Mouse (Mus musculus): Measurements from ENCODE around the gene Xpnpep1. TPM values are rescaled to one million over a fixed set of nuclear protein-coding genes. Genes with fewer than 3 reads are reported as not detected.

Xpnpep1 gene
- total RNA-seq, 1 experiment, result 190 TPM

DNA sequence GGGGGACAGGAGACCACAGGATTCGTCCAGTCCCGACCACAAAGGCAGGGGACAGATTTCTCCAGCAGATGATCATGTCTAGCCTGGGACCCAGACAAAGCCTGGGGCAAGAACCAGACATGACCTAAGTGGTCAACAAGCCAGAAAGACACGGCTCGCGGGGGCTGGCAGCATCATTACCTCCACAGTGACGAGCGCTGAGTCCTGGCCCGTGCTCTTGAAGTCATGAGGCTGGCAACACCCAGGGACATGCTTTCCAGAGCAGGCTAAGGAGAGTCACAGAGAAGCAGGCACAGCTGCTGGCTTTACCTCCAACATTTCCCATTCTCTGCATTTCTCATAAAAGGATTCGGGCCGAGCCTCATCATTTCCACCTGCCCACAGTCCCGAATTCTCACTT, 22.8 kb downstream of the Xpnpep1 start:
- H3K9ac ChIP-seq (ENCODE audit: insufficient read depth, low read depth, low read length, poor library complexity, severe bottlenecking), result no peak overlapping the region
- no peak overlapping the region for H3K27ac ChIP-seq (ENCODE audit: insufficient read depth, low read depth, low read length, poor library complexity, severe bottlenecking)
- H3K4me1 ChIP-seq (ENCODE audit: control insufficient read depth in 2 of 2, insufficient read depth in 2 of 2, low read length in 2 of 2, poor library complexity in 1 of 2), result peaks cover 9 to 27% of the 10 kb centered on the region in 2 experiments
- no peak overlapping the region for H3K4me3 ChIP-seq (ENCODE audit: insufficient read depth in 1 of 2, low read depth in 1 of 2, low read length in 2 of 2, poor library complexity in 1 of 2, severe bottlenecking in 1 of 2)
- no peak for DNase-seq (ENCODE audit: low read depth, low spot score)
- H3K9me3 ChIP-seq (ENCODE audit: control insufficient read depth, insufficient read depth, low read depth, low read length), result no peaks in the 10 kb centered on the region
- in situ Hi-C loops (cut with MboI; ENCODE audit: low sequenced_read_pairs in 2 of 2, unreplicated experiment in 2 of 2), result no loop called here
- H3K36me3 ChIP-seq (ENCODE audit: control insufficient read depth, insufficient read depth, low read length, poor library complexity, severe bottlenecking), result peaks cover 11% of the 10 kb centered on the region; the same call in 1 of the 2 replicates
- TF ChIP-seq MAFK (IDR thresholded peaks at IDR 0.05; ENCODE audit: insufficient read depth, low read depth, low read length), result no peak
- no peak for TF ChIP-seq HCFC1 (IDR thresholded peaks at IDR 0.05; ENCODE audit: borderline replicate concordance, insufficient read depth, low read length)

DNA sequence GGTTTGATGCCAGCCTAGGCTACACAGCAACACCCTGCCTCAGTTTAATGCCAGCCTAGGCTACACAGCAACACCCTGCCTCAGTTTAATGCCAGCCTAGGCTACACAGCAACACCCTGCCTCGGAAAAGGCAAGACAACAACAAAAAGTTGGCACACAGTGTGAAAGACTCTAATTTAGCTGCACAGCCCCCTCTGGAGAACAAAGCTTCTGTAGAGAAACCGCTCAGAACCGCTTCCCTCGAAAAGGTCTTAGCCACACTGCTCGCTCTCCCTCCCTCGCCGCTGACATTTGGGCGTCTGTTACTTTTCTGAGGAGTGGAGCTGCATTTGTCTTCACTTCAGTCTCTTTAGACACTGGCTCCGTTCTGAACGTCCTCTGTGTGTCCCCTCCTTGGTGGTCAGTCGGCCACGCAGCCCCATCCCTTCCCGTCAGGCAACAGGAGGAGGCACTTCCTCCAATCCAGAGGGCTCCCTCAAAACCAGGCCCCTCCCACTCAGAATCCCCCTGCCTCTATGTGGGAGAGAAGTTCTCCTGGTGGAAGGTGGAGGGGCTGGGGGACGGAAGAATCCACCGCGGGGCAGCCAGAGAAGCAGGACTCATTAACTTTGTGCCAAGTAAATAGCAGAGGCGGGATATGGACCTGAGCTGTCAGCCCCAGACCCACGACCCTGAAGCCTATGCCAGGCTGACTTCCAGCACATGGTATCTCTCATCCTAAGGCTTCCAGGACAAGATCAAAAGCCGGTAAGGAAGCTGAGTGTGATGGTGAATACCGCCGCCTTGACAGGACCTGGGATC, 24.9 kb downstream of the Xpnpep1 start:
- H3K9me3 ChIP-seq (ENCODE audit: control insufficient read depth, insufficient read depth, low read depth, low read length), result no peaks in the 10 kb centered on the region
- no peak overlapping the region for H3K4me3 ChIP-seq (ENCODE audit: insufficient read depth in 1 of 2, low read depth in 1 of 2, low read length in 2 of 2, poor library complexity in 1 of 2, severe bottlenecking in 1 of 2)
- in situ Hi-C loops (cut with MboI; ENCODE audit: low sequenced_read_pairs in 2 of 2, unreplicated experiment in 2 of 2), result no loop called here
- DNase-seq (ENCODE audit: low read depth, low spot score), result no peak
- H3K27ac ChIP-seq (ENCODE audit: insufficient read depth, low read depth, low read length, poor library complexity, severe bottlenecking), result no peak overlapping the region
- TF ChIP-seq CHD2 (IDR thresholded peaks at IDR 0.05; ENCODE audit: low read depth, low read length) (no peak), MAFK (IDR thresholded peaks at IDR 0.05; ENCODE audit: insufficient read depth, low read depth, low read length) (no peak), ZNF384 (IDR thresholded peaks at IDR 0.05; ENCODE audit: low read depth, low read length) (no peak), HCFC1 (IDR thresholded peaks at IDR 0.05; ENCODE audit: borderline replicate concordance, insufficient read depth, low read length) (no peak), ZC3H11A (IDR thresholded peaks at IDR 0.05; ENCODE audit: borderline replicate concordance, low read depth, low read length) (no peak)
- H3K36me3 ChIP-seq (ENCODE audit: control insufficient read depth, insufficient read depth, low read length, poor library complexity, severe bottlenecking), result peaks cover 25% of the 10 kb centered on the region
- 0 out of 2 replicates have a peak overlapping the region, but pooled peaks have one; percentile 7 for H3K9ac ChIP-seq (ENCODE audit: insufficient read depth, low read depth, low read length, poor library complexity, severe bottlenecking)
- H3K4me1 ChIP-seq (ENCODE audit: control insufficient read depth in 2 of 2, insufficient read depth in 2 of 2, low read length in 2 of 2, poor library complexity in 1 of 2), result peaks cover 0 to 22% of the 10 kb centered on the region in 2 experiments; a peak in 3 of 4 replicates

DNA sequence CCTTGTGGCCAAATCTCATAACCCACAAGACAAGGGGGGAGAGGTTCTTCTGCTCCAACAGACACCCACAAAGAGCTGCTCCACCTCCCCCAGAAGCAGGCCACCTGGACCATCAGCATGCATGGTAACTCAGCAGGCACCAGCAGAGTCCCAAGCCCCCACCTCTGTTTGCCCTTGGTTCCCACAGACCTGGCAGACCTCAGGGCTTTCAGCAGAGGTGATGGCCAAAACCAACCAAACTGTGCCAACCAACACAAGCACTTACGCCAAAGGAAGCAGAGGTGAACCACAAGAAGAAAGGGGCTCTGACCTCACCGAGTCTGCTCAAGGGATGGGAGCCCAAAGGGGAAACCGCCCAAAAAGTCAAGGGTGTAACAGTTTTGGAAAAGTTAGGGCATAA, 26.3 kb downstream of the Xpnpep1 start:
- Histone ChIP-seq H3K9ac (ENCODE audit: insufficient read depth, low read depth, low read length, poor library complexity, severe bottlenecking) (no peak overlapping the region), H3K4me3 (ENCODE audit: insufficient read depth in 1 of 2, low read depth in 1 of 2, low read length in 2 of 2, poor library complexity in 1 of 2, severe bottlenecking in 1 of 2) (no peak overlapping the region), H3K36me3 (ENCODE audit: control insufficient read depth, insufficient read depth, low read length, poor library complexity, severe bottlenecking) (peaks cover 30% of the 10 kb centered on the region), H3K27ac (ENCODE audit: insufficient read depth, low read depth, low read length, poor library complexity, severe bottlenecking) (no peak overlapping the region), H3K9me3 (ENCODE audit: control insufficient read depth, insufficient read depth, low read depth, low read length) (no peaks in the 10 kb centered on the region), H3K4me1 (ENCODE audit: control insufficient read depth in 2 of 2, insufficient read depth in 2 of 2, low read length in 2 of 2, poor library complexity in 1 of 2) (peaks cover 0 to 13% of the 10 kb centered on the region in 2 experiments; a peak in 3 of 4 replicates)
- DNase-seq (ENCODE audit: low read depth, low spot score), result no peak
- TF ChIP-seq HCFC1 (IDR thresholded peaks at IDR 0.05; ENCODE audit: borderline replicate concordance, insufficient read depth, low read length), result no peak
- no peak for TF ChIP-seq ZNF384 (IDR thresholded peaks at IDR 0.05; ENCODE audit: low read depth, low read length)
- TF ChIP-seq MAFK (IDR thresholded peaks at IDR 0.05; ENCODE audit: insufficient read depth, low read depth, low read length), result no peak
- TF ChIP-seq CHD2 (IDR thresholded peaks at IDR 0.05; ENCODE audit: low read depth, low read length), result no peak
- no peak for TF ChIP-seq ZC3H11A (IDR thresholded peaks at IDR 0.05; ENCODE audit: borderline replicate concordance, low read depth, low read length)
- in situ Hi-C loops (cut with MboI; ENCODE audit: low sequenced_read_pairs in 2 of 2, unreplicated experiment in 2 of 2), result no loop called here

DNA sequence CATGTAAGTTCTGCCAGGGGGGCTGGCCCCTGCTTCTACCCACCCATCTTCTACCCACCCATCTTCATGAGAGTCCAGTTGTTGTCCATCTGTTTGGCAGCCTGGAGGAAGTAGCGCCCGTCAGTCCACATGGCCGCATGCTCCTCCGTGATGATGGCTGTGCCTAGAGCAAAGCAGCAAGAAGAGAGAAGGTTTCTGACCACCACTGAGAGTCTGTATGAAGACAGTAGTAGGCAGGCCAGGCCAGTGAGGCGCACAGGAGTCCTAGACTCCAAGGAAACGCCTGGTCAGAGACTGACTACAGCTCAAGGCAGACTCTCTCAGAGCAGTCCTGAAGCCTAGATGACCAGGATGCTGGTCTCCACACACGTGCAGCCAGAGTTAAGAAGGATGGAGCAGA, 26.7 kb downstream of the Xpnpep1 start:
- TF ChIP-seq ZC3H11A (IDR thresholded peaks at IDR 0.05; ENCODE audit: borderline replicate concordance, low read depth, low read length) (no peak), MAFK (IDR thresholded peaks at IDR 0.05; ENCODE audit: insufficient read depth, low read depth, low read length) (no peak), CHD2 (IDR thresholded peaks at IDR 0.05; ENCODE audit: low read depth, low read length) (no peak), ZNF384 (IDR thresholded peaks at IDR 0.05; ENCODE audit: low read depth, low read length) (no peak), HCFC1 (IDR thresholded peaks at IDR 0.05; ENCODE audit: borderline replicate concordance, insufficient read depth, low read length) (no peak)
- no peak for DNase-seq (ENCODE audit: low read depth, low spot score)
- H3K4me3 ChIP-seq (ENCODE audit: insufficient read depth in 1 of 2, low read depth in 1 of 2, low read length in 2 of 2, poor library complexity in 1 of 2, severe bottlenecking in 1 of 2), result no peak overlapping the region
- H3K9ac ChIP-seq (ENCODE audit: insufficient read depth, low read depth, low read length, poor library complexity, severe bottlenecking), result no peak overlapping the region
- H3K36me3 ChIP-seq (ENCODE audit: control insufficient read depth, insufficient read depth, low read length, poor library complexity, severe bottlenecking), result peaks cover 30% of the 10 kb centered on the region
- no peak overlapping the region for H3K27ac ChIP-seq (ENCODE audit: insufficient read depth, low read depth, low read length, poor library complexity, severe bottlenecking)
- no peaks in the 10 kb centered on the region for H3K9me3 ChIP-seq (ENCODE audit: control insufficient read depth, insufficient read depth, low read depth, low read length)
- peaks cover 0 to 13% of the 10 kb centered on the region in 2 experiments; a peak in 3 of 4 replicates for H3K4me1 ChIP-seq (ENCODE audit: control insufficient read depth in 2 of 2, insufficient read depth in 2 of 2, low read length in 2 of 2, poor library complexity in 1 of 2)
- in situ Hi-C loops (cut with MboI; ENCODE audit: low sequenced_read_pairs in 2 of 2, unreplicated experiment in 2 of 2), result no loop called here

Measured in ES-E14 (cell line).